8 mouse cellular contexts compared by ENCODE assay signal in genomic region chr11:60774841-60775240, GRCm38 (mm10). TPM values are rescaled to one million over a fixed set of nuclear protein-coding genes. Genes with fewer than 3 reads are reported as not detected.
DNase-seq lines count a peak whose midpoint lies in the region; ATAC-seq lines count a peak whose summit lies in the region.

No protein-coding gene starts in this region.

- WGBS in forebrain, embryonic 10.5 days, result 88% methylated on average over 1 of the region's 1 CpGs
- 98% methylated on average over 1 of the region's 1 CpGs for WGBS in forebrain, embryonic 11.5 days
- WGBS in limb, embryonic 12.5 days, result 97% methylated on average over 1 of the region's 1 CpGs
- 96% methylated on average over 1 of the region's 1 CpGs for WGBS in limb, embryonic 10.5 days
- WGBS in embryonic facial prominence, embryonic 15.5 days, result 68% methylated on average over 1 of the region's 1 CpGs
- WGBS in midbrain, embryonic 15.5 days, result 74% methylated on average over 1 of the region's 1 CpGs

- no peak for DNase-seq in forebrain, embryonic 10.5 days (ENCODE audit: extremely low spot score, low spot score)
- DNase-seq in forebrain, embryonic 11.5 days (ENCODE audit: low spot score), result no peak
- no peak for DNase-seq in limb, embryonic 10.5 days (ENCODE audit: low spot score)
- DNase-seq in layer of hippocampus, adult 8-10 months (ENCODE audit: low spot score in 2 of 2), result no peak

- H3K36me3 ChIP-seq in forebrain, embryonic 10.5 days (replicated peaks), result peaks cover 18% of the 10 kb centered on the region
- H3K36me3 ChIP-seq in forebrain, embryonic 11.5 days (ENCODE audit: control insufficient read depth, insufficient read depth, low read length), result no peaks in the 10 kb centered on the region
- H3K36me3 ChIP-seq in limb, embryonic 12.5 days, result peaks cover 13% of the 10 kb centered on the region
- peaks cover 16% of the 10 kb centered on the region for H3K36me3 ChIP-seq in limb, embryonic 10.5 days
- peaks cover 9% of the 10 kb centered on the region; the same call in 1 of the 2 replicates for H3K36me3 ChIP-seq in embryonic facial prominence, embryonic 15.5 days
- no peaks in the 10 kb centered on the region for H3K36me3 ChIP-seq in midbrain, embryonic 15.5 days (replicated peaks)

- H3K9ac ChIP-seq in forebrain, embryonic 11.5 days (ENCODE audit: low read length), result no peak overlapping the region
- no peak overlapping the region for H3K9ac ChIP-seq in limb, embryonic 12.5 days (replicated peaks)
- no peak overlapping the region for H3K9ac ChIP-seq in embryonic facial prominence, embryonic 15.5 days
- no peak overlapping the region; the same call in 1 of the 2 replicates for H3K9ac ChIP-seq in midbrain, embryonic 15.5 days

- no peak for ATAC-seq in forebrain, embryonic 11.5 days (replicated peaks; ENCODE audit: low FRiP score)
- no peak for ATAC-seq in limb, embryonic 12.5 days (ENCODE audit: insufficient number of reproducible peaks, insufficient read depth, low FRiP score, low TSS enrichment, low read depth)
- no peak for ATAC-seq in embryonic facial prominence, embryonic 15.5 days (ENCODE audit: insufficient number of reproducible peaks, low FRiP score, low TSS enrichment, low read depth)
- no peak for ATAC-seq in midbrain, embryonic 15.5 days (replicated peaks)
- ATAC-seq in monocyte, adult 5-6 weeks (replicated peaks; ENCODE audit: insufficient number of reproducible peaks, low FRiP score, low TSS enrichment, poor library complexity, severe bottlenecking), result no peak

- H3K27ac ChIP-seq in forebrain, embryonic 10.5 days, result no peak overlapping the region
- no peak overlapping the region for H3K27ac ChIP-seq in forebrain, embryonic 11.5 days (ENCODE audit: low read depth, low read length)
- no peak overlapping the region for H3K27ac ChIP-seq in limb, embryonic 12.5 days
- no peak overlapping the region for H3K27ac ChIP-seq in limb, embryonic 10.5 days
- H3K27ac ChIP-seq in embryonic facial prominence, embryonic 15.5 days (replicated peaks), result no peak overlapping the region
- H3K27ac ChIP-seq in midbrain, embryonic 15.5 days, result no peak overlapping the region

- peak overlapping the region; percentile 93; the same call in 1 of the 2 replicates for H3K4me3 ChIP-seq in forebrain, embryonic 10.5 days
- no peak overlapping the region for H3K4me3 ChIP-seq in forebrain, embryonic 11.5 days (ENCODE audit: low read depth, low read length)
- H3K4me3 ChIP-seq in limb, embryonic 12.5 days (replicated peaks), result no peak overlapping the region
- H3K4me3 ChIP-seq in limb, embryonic 10.5 days, result no peak overlapping the region; the same call in 1 of the 2 replicates
- H3K4me3 ChIP-seq in embryonic facial prominence, embryonic 15.5 days (replicated peaks), result 0 out of 2 replicates have a peak overlapping the region, but pooled peaks have one; percentile 75
- H3K4me3 ChIP-seq in midbrain, embryonic 15.5 days, result no peak overlapping the region

- H3K27me3 ChIP-seq in forebrain, embryonic 10.5 days (ENCODE audit: poor library complexity, severe bottlenecking), result no peaks in the 10 kb centered on the region
- H3K27me3 ChIP-seq in forebrain, embryonic 11.5 days (ENCODE audit: control insufficient read depth, insufficient read depth, low read length), result no peaks in the 10 kb centered on the region
- H3K27me3 ChIP-seq in limb, embryonic 12.5 days, result no peaks in the 10 kb centered on the region
- no peaks in the 10 kb centered on the region for H3K27me3 ChIP-seq in limb, embryonic 10.5 days (ENCODE audit: low read depth, poor library complexity, severe bottlenecking)
- no peaks in the 10 kb centered on the region for H3K27me3 ChIP-seq in embryonic facial prominence, embryonic 15.5 days
- H3K27me3 ChIP-seq in midbrain, embryonic 15.5 days (replicated peaks), result no peaks in the 10 kb centered on the region

- H3K4me1 ChIP-seq in forebrain, embryonic 10.5 days, result peaks cover 43% of the 10 kb centered on the region
- H3K4me1 ChIP-seq in forebrain, embryonic 11.5 days (replicated peaks; ENCODE audit: control insufficient read depth, insufficient read depth, low read length), result peaks cover 17% of the 10 kb centered on the region
- H3K4me1 ChIP-seq in limb, embryonic 12.5 days (replicated peaks), result peaks cover 36% of the 10 kb centered on the region
- H3K4me1 ChIP-seq in limb, embryonic 10.5 days, result peaks cover 40% of the 10 kb centered on the region
- H3K4me1 ChIP-seq in embryonic facial prominence, embryonic 15.5 days, result peaks cover 39% of the 10 kb centered on the region
- H3K4me1 ChIP-seq in midbrain, embryonic 15.5 days, result peaks cover 45% of the 10 kb centered on the region

- no peaks in the 10 kb centered on the region for H3K9me3 ChIP-seq in forebrain, embryonic 10.5 days
- no peaks in the 10 kb centered on the region for H3K9me3 ChIP-seq in forebrain, embryonic 11.5 days (ENCODE audit: control insufficient read depth, low read length)
- no peaks in the 10 kb centered on the region for H3K9me3 ChIP-seq in limb, embryonic 12.5 days
- no peaks in the 10 kb centered on the region for H3K9me3 ChIP-seq in limb, embryonic 10.5 days (replicated peaks)
- H3K9me3 ChIP-seq in embryonic facial prominence, embryonic 15.5 days (replicated peaks), result no peaks in the 10 kb centered on the region
- H3K9me3 ChIP-seq in midbrain, embryonic 15.5 days, result no peaks in the 10 kb centered on the region

- H3K4me2 ChIP-seq in forebrain, embryonic 11.5 days (ENCODE audit: low read depth, low read length, severe bottlenecking), result no peak overlapping the region
- H3K4me2 ChIP-seq in limb, embryonic 12.5 days, result peak overlapping the region; percentile 90
- peak overlapping the region; percentile 82; the same call in 1 of the 2 replicates for H3K4me2 ChIP-seq in embryonic facial prominence, embryonic 15.5 days (replicated peaks)
- H3K4me2 ChIP-seq in midbrain, embryonic 15.5 days, result peak overlapping the region; percentile 6; the same call in 1 of the 2 replicates

RNA-seq across cellular contexts. Expression of gene Top3a, which starts 2.3 kb away (rescaled TPM):
- 28.3 and 28.9 TPM in 2 replicates for polyA plus RNA-seq in forebrain, embryonic 10.5 days (2016; fragmentation: Nextera tagmentation; extraction: Ambion mirVana)
- polyA plus RNA-seq in forebrain, embryonic 11.5 days (2014; fragmentation: Nextera tagmentation; extraction: Ambion mirVana), result 23.8 and 25.9 TPM in 2 replicates
- 24.6 and 25.9 TPM in 2 replicates for polyA plus RNA-seq in limb, embryonic 12.5 days (2016; fragmentation: Nextera tagmentation; extraction: Ambion mirVana)
- polyA plus RNA-seq in limb, embryonic 10.5 days (2016; fragmentation: Nextera tagmentation; extraction: Ambion mirVana), result 30.2 TPM in 2 replicates
- 14.1 and 15.7 TPM in 2 replicates for polyA plus RNA-seq in embryonic facial prominence, embryonic 15.5 days (2015; fragmentation: Nextera tagmentation; extraction: Ambion mirVana)
- 8.2 and 9.4 TPM in 2 replicates for polyA plus RNA-seq in midbrain, embryonic 15.5 days (2015; fragmentation: Nextera tagmentation; extraction: Ambion mirVana)
- total RNA-seq in layer of hippocampus, adult 8-10 months (2022), result 1 to 10 TPM; 5.6 to 8.8 (median 6.3) TPM
- 13.7 to 17.6 TPM (median 15.4 TPM) in 3 replicates for total RNA-seq in monocyte, adult 5-6 weeks (2017)

RNA-seq across cellular contexts. Expression of gene Smcr8, which starts 2.5 kb away (rescaled TPM):
- 9.2 and 10.0 TPM in 2 replicates for polyA plus RNA-seq in forebrain, embryonic 10.5 days (2016; fragmentation: Nextera tagmentation; extraction: Ambion mirVana)
- polyA plus RNA-seq in forebrain, embryonic 11.5 days (2014; fragmentation: Nextera tagmentation; extraction: Ambion mirVana), result 11.0 and 11.6 TPM in 2 replicates
- 6.3 and 7.8 TPM in 2 replicates for polyA plus RNA-seq in limb, embryonic 12.5 days (2016; fragmentation: Nextera tagmentation; extraction: Ambion mirVana)
- 8.2 and 9.3 TPM in 2 replicates for polyA plus RNA-seq in limb, embryonic 10.5 days (2016; fragmentation: Nextera tagmentation; extraction: Ambion mirVana)
- 5.8 and 5.9 TPM in 2 replicates for polyA plus RNA-seq in embryonic facial prominence, embryonic 15.5 days (2015; fragmentation: Nextera tagmentation; extraction: Ambion mirVana)
- polyA plus RNA-seq in midbrain, embryonic 15.5 days (2015; fragmentation: Nextera tagmentation; extraction: Ambion mirVana), result 6.9 and 7.1 TPM in 2 replicates
- total RNA-seq in layer of hippocampus, adult 8-10 months (2022), result 10 to 100 TPM; 31.6 to 38.1 (median 35.7) TPM
- 13.8 to 29.7 TPM (median 16.2 TPM) in 3 replicates for total RNA-seq in monocyte, adult 5-6 weeks (2017)

RNA-seq across cellular contexts. Expression of gene Shmt1, which starts 36.7 kb away (rescaled TPM):
- polyA plus RNA-seq in forebrain, embryonic 10.5 days (2016; fragmentation: Nextera tagmentation; extraction: Ambion mirVana), result 113 TPM in 2 replicates
- 70.5 and 71.7 TPM in 2 replicates for polyA plus RNA-seq in forebrain, embryonic 11.5 days (2014; fragmentation: Nextera tagmentation; extraction: Ambion mirVana)
- polyA plus RNA-seq in limb, embryonic 12.5 days (2016; fragmentation: Nextera tagmentation; extraction: Ambion mirVana), result 66.3 and 69.5 TPM in 2 replicates
- polyA plus RNA-seq in limb, embryonic 10.5 days (2016; fragmentation: Nextera tagmentation; extraction: Ambion mirVana), result 106 and 124 TPM in 2 replicates
- 40.2 and 42.8 TPM in 2 replicates for polyA plus RNA-seq in embryonic facial prominence, embryonic 15.5 days (2015; fragmentation: Nextera tagmentation; extraction: Ambion mirVana)
- 7.0 and 8.6 TPM in 2 replicates for polyA plus RNA-seq in midbrain, embryonic 15.5 days (2015; fragmentation: Nextera tagmentation; extraction: Ambion mirVana)
- 10 to 100 TPM in 1 of 4 experiments, 1 to 10 TPM in 3; 4.4 to 11.7 (median 8.5) TPM for total RNA-seq in layer of hippocampus, adult 8-10 months (2022)
- 0.58 to 7.1 TPM (median 3.8 TPM) in 3 replicates for total RNA-seq in monocyte, adult 5-6 weeks (2017)

RNA-seq across cellular contexts. Expression of gene Mief2, which starts 46.6 kb away (rescaled TPM):
- polyA plus RNA-seq in forebrain, embryonic 10.5 days (2016; fragmentation: Nextera tagmentation; extraction: Ambion mirVana), result 13.5 and 14.5 TPM in 2 replicates
- polyA plus RNA-seq in forebrain, embryonic 11.5 days (2014; fragmentation: Nextera tagmentation; extraction: Ambion mirVana), result 14.2 and 17.8 TPM in 2 replicates
- 17.0 and 18.5 TPM in 2 replicates for polyA plus RNA-seq in limb, embryonic 12.5 days (2016; fragmentation: Nextera tagmentation; extraction: Ambion mirVana)
- 15.2 and 18.2 TPM in 2 replicates for polyA plus RNA-seq in limb, embryonic 10.5 days (2016; fragmentation: Nextera tagmentation; extraction: Ambion mirVana)
- 15.1 and 15.3 TPM in 2 replicates for polyA plus RNA-seq in embryonic facial prominence, embryonic 15.5 days (2015; fragmentation: Nextera tagmentation; extraction: Ambion mirVana)
- 23.8 and 25.4 TPM in 2 replicates for polyA plus RNA-seq in midbrain, embryonic 15.5 days (2015; fragmentation: Nextera tagmentation; extraction: Ambion mirVana)
- 10 to 100 TPM; 20.8 to 22.8 (median 21.8) TPM for total RNA-seq in layer of hippocampus, adult 8-10 months (2022)
- 7.8 to 17.2 TPM (median 10.3 TPM) in 3 replicates for total RNA-seq in monocyte, adult 5-6 weeks (2017)

RNA-seq across cellular contexts. Expression of gene Flii, which starts 47.8 kb away (rescaled TPM):
- polyA plus RNA-seq in forebrain, embryonic 10.5 days (2016; fragmentation: Nextera tagmentation; extraction: Ambion mirVana), result 77.6 and 84.1 TPM in 2 replicates
- 74.8 and 81.4 TPM in 2 replicates for polyA plus RNA-seq in forebrain, embryonic 11.5 days (2014; fragmentation: Nextera tagmentation; extraction: Ambion mirVana)
- polyA plus RNA-seq in limb, embryonic 12.5 days (2016; fragmentation: Nextera tagmentation; extraction: Ambion mirVana), result 65.4 and 75.0 TPM in 2 replicates
- polyA plus RNA-seq in limb, embryonic 10.5 days (2016; fragmentation: Nextera tagmentation; extraction: Ambion mirVana), result 71.1 and 77.7 TPM in 2 replicates
- 76.0 and 80.4 TPM in 2 replicates for polyA plus RNA-seq in embryonic facial prominence, embryonic 15.5 days (2015; fragmentation: Nextera tagmentation; extraction: Ambion mirVana)
- 81.5 and 83.4 TPM in 2 replicates for polyA plus RNA-seq in midbrain, embryonic 15.5 days (2015; fragmentation: Nextera tagmentation; extraction: Ambion mirVana)
- total RNA-seq in layer of hippocampus, adult 8-10 months (2022), result 10 to 100 TPM; 66.4 to 79.1 (median 71.5) TPM
- 279 to 316 TPM (median 279 TPM) in 3 replicates for total RNA-seq in monocyte, adult 5-6 weeks (2017)

Comparison
In these comparisons a context has a peak if more than half of its experiments do, and no peak if none do; other contexts are left out.
1. H3K4me3 ChIP-seq: peak in forebrain, embryonic 10.5 days (single experiment) and embryonic facial prominence, embryonic 15.5 days (single experiment); none in forebrain, embryonic 11.5 days (single experiment), limb, embryonic 12.5 days (single experiment), limb, embryonic 10.5 days (single experiment) and midbrain, embryonic 15.5 days (single experiment).